Mouse (Mus musculus) liver, embryonic 11.5 days (tissue): ENCODE measurements around the gene Ube2u. TPM values are rescaled to one million over a fixed set of nuclear protein-coding genes. Genes with fewer than 3 reads are reported as not detected.

Source experiments
- ATAC-seq: fragments of 200-750 bp; cut with Nextera tagmentation; replicated peaks from 2 replicates; pipeline ENCODE4 v1.8.0; 2017; ENCODE audit warnings: moderate number of reproducible peaks, mild to moderate bottlenecking, moderate TSS enrichment, moderate library complexity; ENCODE audit not compliant: low FRiP score
- DNase-seq: peaks from one replicate; pipeline ENCODE4 v3.0.0-alpha.2; 2017; ENCODE audit warnings: low spot score
- H3K27ac ChIP-seq: fragments of 300-500 bp; sonication (generic); 2 replicates; pipeline ENCODE4 v1.5.1; 2014; ENCODE audit warnings: mild to moderate bottlenecking, low read depth, low read length, control low read depth
- H3K27me3 ChIP-seq: fragments of 300-500 bp; sonication (generic); replicated peaks from 2 replicates; pipeline ENCODE4 v1.6.1; 2014; ENCODE audit warnings: low read length, mixed read lengths; ENCODE audit not compliant: control insufficient read depth, insufficient read depth
- H3K36me3 ChIP-seq: fragments of 300-500 bp; sonication (generic); 2 replicates; pipeline ENCODE4 v1.6.1; 2014; ENCODE audit warnings: mild to moderate bottlenecking, low read length, moderate library complexity, mixed read lengths; ENCODE audit not compliant: control insufficient read depth, insufficient read depth
- H3K4me1 ChIP-seq: fragments of 300-500 bp; sonication (generic); replicated peaks from 2 replicates; pipeline ENCODE4 v1.6.1; 2014; ENCODE audit warnings: low read length, mixed read lengths; ENCODE audit not compliant: control insufficient read depth, insufficient read depth
- H3K4me2 ChIP-seq: fragments of 300-500 bp; sonication (generic); 2 replicates; pipeline ENCODE4 v1.6.1; 2014; ENCODE audit warnings: mild to moderate bottlenecking, control low read depth, moderate library complexity
- H3K4me3 ChIP-seq: fragments of 300-500 bp; sonication (generic); 2 replicates; pipeline ENCODE4 v1.5.1; 2014; ENCODE audit warnings: low read depth, low read length, control low read depth
- H3K9ac ChIP-seq: fragments of 300-500 bp; sonication (generic); 2 replicates; pipeline ENCODE4 v1.6.1; 2014; ENCODE audit warnings: low read depth, low read length, control low read depth
- H3K9me3 ChIP-seq: fragments of 300-500 bp; sonication (generic); 2 replicates; pipeline ENCODE4 v1.6.1; 2016; ENCODE audit warnings: low read length, inconsistent platforms, mixed read lengths; ENCODE audit not compliant: control insufficient read depth
- WGBS: fragments of 180-500 bp; shearing (Covaris S2); extraction: QIAGEN DNeasy Blood & Tissue Kit; methylation state at CpG from one replicate; pipeline ENCODE4 v1.1.7; 2014; 5-methylcytosine and 5-hydroxymethylcytosine counted together
- polyA plus RNA-seq: library from polyadenylated mRNA; unstranded; fragments of >200 nt; fragmentation: Nextera tagmentation; extraction: Ambion mirVana; gene quantifications from 2 replicates; pipeline ENCODE4 v1.2.1, GENCODE M21; 2014

The Ube2u gene
- 0.12 and 0.25 TPM in 2 replicates for polyA plus RNA-seq

- Histone ChIP-seq H3K27me3 (no peaks in the 10 kb centered on the region), H3K4me3 (peak within 1 kb of the TSS; percentile 20; the same call in 1 of the 2 replicates), H3K9me3 (no peaks in the 10 kb centered on the region), H3K4me2 (peak within 1 kb of the TSS; percentile 39), H3K27ac (no peak within 1 kb of the TSS), H3K4me1 (no peaks in the 10 kb centered on the region), H3K36me3 (no peaks in the 10 kb centered on the region), H3K9ac (no peak within 1 kb of the TSS)
- ATAC-seq, result 0 out of 2 replicates have a peak, but pooled peaks have one; percentile 26
- peak; percentile 36 for DNase-seq
- WGBS, result 39% methylated on average over 15 of the region's 15 CpGs
Observed at GRCm38 (mm10) chr4:100478592-100479321, at the start of gene Ube2u. Gene Ube2u, plus strand, starts transcription at chr4:100478849.

- H3K27ac ChIP-seq, result no peak overlapping the region
- H3K4me2 ChIP-seq, result no peak overlapping the region
- H3K9me3 ChIP-seq, result no peaks in the 10 kb centered on the region
- H3K36me3 ChIP-seq, result no peaks in the 10 kb centered on the region
- no peaks in the 10 kb centered on the region for H3K4me1 ChIP-seq
- no peaks in the 10 kb centered on the region for H3K27me3 ChIP-seq
- WGBS, result 74% methylated on average over 2 of the region's 2 CpGs
- H3K9ac ChIP-seq, result no peak overlapping the region
- ATAC-seq (no peak), DNase-seq (no peak)
- H3K4me3 ChIP-seq, result no peak overlapping the region
Observed at GRCm38 (mm10) chr4:100429371-100429900, 49.2 kb upstream of the Ube2u start.

GRCm38 (mm10) chr4:100435281-100436168 is 43.1 kb upstream of the Ube2u start:
- Histone ChIP-seq H3K36me3 (no peaks in the 10 kb centered on the region), H3K9ac (no peak overlapping the region), H3K4me1 (no peaks in the 10 kb centered on the region), H3K27ac (no peak overlapping the region), H3K9me3 (no peaks in the 10 kb centered on the region), H3K4me2 (no peak overlapping the region), H3K27me3 (no peaks in the 10 kb centered on the region), H3K4me3 (no peak overlapping the region)
- ATAC-seq (no peak), DNase-seq (no peak)
- WGBS, result 56% methylated on average over 8 of the region's 8 CpGs

- H3K27me3 ChIP-seq, result no peaks in the 10 kb centered on the region
- no peak for DNase-seq
- 79% methylated on average over 4 of the region's 4 CpGs for WGBS
- no peaks in the 10 kb centered on the region for H3K36me3 ChIP-seq
- H3K9ac ChIP-seq, result no peak overlapping the region
- no peak overlapping the region for H3K4me2 ChIP-seq
- no peak overlapping the region for H3K4me3 ChIP-seq
- H3K4me1 ChIP-seq, result no peaks in the 10 kb centered on the region
- H3K9me3 ChIP-seq, result no peaks in the 10 kb centered on the region
- no peak overlapping the region for H3K27ac ChIP-seq
- no peak for ATAC-seq
Observed at GRCm38 (mm10) chr4:100436169-100436547, 42.5 kb upstream of the Ube2u start.

GRCm38 (mm10) chr4:100446897-100447296 is 31.8 kb upstream of the Ube2u start:
- no peak for DNase-seq
- Histone ChIP-seq H3K27ac (no peak overlapping the region), H3K27me3 (no peaks in the 10 kb centered on the region), H3K4me3 (no peak overlapping the region), H3K4me1 (no peaks in the 10 kb centered on the region), H3K9ac (no peak overlapping the region), H3K36me3 (no peaks in the 10 kb centered on the region), H3K4me2 (no peak overlapping the region), H3K9me3 (no peaks in the 10 kb centered on the region)
- ATAC-seq, result no peak
- WGBS, result 41% methylated on average over 3 of the region's 3 CpGs

- Histone ChIP-seq H3K4me3 (no peak overlapping the region), H3K9me3 (no peaks in the 10 kb centered on the region), H3K4me1 (no peaks in the 10 kb centered on the region), H3K27ac (no peak overlapping the region), H3K9ac (no peak overlapping the region), H3K4me2 (no peak overlapping the region), H3K27me3 (no peaks in the 10 kb centered on the region), H3K36me3 (no peaks in the 10 kb centered on the region)
- WGBS, result 64% methylated on average over 9 of the region's 9 CpGs
- no peak for ATAC-seq
- DNase-seq, result no peak
Observed at GRCm38 (mm10) chr4:100462493-100463120, 16.0 kb upstream of the Ube2u start.

GRCm38 (mm10) chr4:100488447-100488846 is 9.8 kb downstream of the Ube2u start:
- ATAC-seq, result no peak
- H3K27ac ChIP-seq, result no peak overlapping the region

GRCm38 (mm10) chr4:100495176-100495575 is 16.5 kb downstream of the Ube2u start:
- Histone ChIP-seq H3K4me2 (no peak overlapping the region), H3K9me3 (no peaks in the 10 kb centered on the region), H3K27me3 (no peaks in the 10 kb centered on the region), H3K4me1 (no peaks in the 10 kb centered on the region), H3K27ac (no peak overlapping the region), H3K9ac (no peak overlapping the region), H3K36me3 (no peaks in the 10 kb centered on the region), H3K4me3 (no peak overlapping the region)
- DNase-seq (no peak), ATAC-seq (no peak)
- 91% methylated on average over 3 of the region's 3 CpGs for WGBS

More at GRCm38 (mm10) chr4:100488447-100488846, 9.8 kb downstream of the Ube2u start:
- DNase-seq, result no peak
- no peak overlapping the region for H3K9ac ChIP-seq
- H3K36me3 ChIP-seq, result no peaks in the 10 kb centered on the region
- WGBS, result 62% methylated on average over 3 of the region's 3 CpGs
- no peaks in the 10 kb centered on the region for H3K9me3 ChIP-seq
- H3K4me3 ChIP-seq, result no peak overlapping the region
- no peak overlapping the region for H3K4me2 ChIP-seq
- H3K4me1 ChIP-seq, result no peaks in the 10 kb centered on the region
- H3K27me3 ChIP-seq, result no peaks in the 10 kb centered on the region
